Mouse (Mus musculus) neutrophil, adult 83 days (primary cell): ENCODE data around the gene Rhox2b. TPM values are rescaled to one million over a fixed set of nuclear protein-coding genes. Genes with fewer than 3 reads are reported as not detected.

Experiments
- total RNA-seq, 2 experiments: library from RNA; stranded (reverse); gene quantifications; one replicate each; pipeline ENCODE4 v1.2.4; 2023

The Rhox2b gene
- total RNA-seq: not detected

GRCm38 (mm10) chrX:37411767-37412166, at the start of gene Rhox2b:
Gene Rhox2b (plus strand): TSS chrX:37412067.

GRCm38 (mm10) chrX:37379728-37380127, 32.1 kb upstream of the Rhox2b start, which contains the start of gene Rhox3a2:
Gene Rhox3a2 (plus strand): TSS chrX:37380028.

GRCm38 (mm10) chrX:37390548-37390947, 21.3 kb upstream of the Rhox2b start, which contains the start of gene Rhox4a2:
Gene Rhox4a2 (plus strand): TSS chrX:37390848.

GRCm38 (mm10) chrX:37432194-37432593, 20.3 kb downstream of the Rhox2b start, which contains the start of gene Rhox4b:
Gene Rhox4b (plus strand): TSS chrX:37432494.

GRCm38 (mm10) chrX:37453380-37453779, 41.5 kb downstream of the Rhox2b start, which contains the start of gene Rhox2c:
Gene Rhox2c (plus strand): TSS chrX:37453680.

GRCm38 (mm10) chrX:37458285-37458684, 46.4 kb downstream of the Rhox2b start, which contains the start of gene Rhox3c:
Gene Rhox3c (plus strand): TSS chrX:37458585.

Other genes starting within 250 kb of the Rhox2b start
- not detected for gene Akap14, start 243.2 kb upstream of the Rhox2b start, total RNA-seq
- gene Ndufa1, start 220.9 kb upstream of the Rhox2b start, total RNA-seq: 100 to 1,000 TPM; 116 to 119 TPM
- 1 to 10 TPM; 5.4 to 6.5 TPM for gene Rnf113a1, start 220.8 kb upstream of the Rhox2b start, total RNA-seq
- gene Gm9, start 201.0 kb upstream of the Rhox2b start, total RNA-seq: not detected
- gene Rhox1, start 189.8 kb upstream of the Rhox2b start, total RNA-seq: not detected
- not detected for gene Rhox2a, start 167.1 kb upstream of the Rhox2b start, total RNA-seq
- not detected for gene Rhox3a, start 162.1 kb upstream of the Rhox2b start, total RNA-seq
- gene Rhox4a, start 146.7 kb upstream of the Rhox2b start, total RNA-seq: not detected
- gene Rhox3a2, start 32.0 kb upstream of the Rhox2b start, total RNA-seq: not detected
- not detected for gene Rhox4a2, start 21.2 kb upstream of the Rhox2b start, total RNA-seq
- gene Rhox4b, start 20.4 kb downstream of the Rhox2b start, total RNA-seq: not detected
- gene Rhox2c, start 41.6 kb downstream of the Rhox2b start, total RNA-seq: not detected
- gene Rhox3c, start 46.5 kb downstream of the Rhox2b start, total RNA-seq: not detected
- gene Rhox4c, start 68.3 kb downstream of the Rhox2b start, total RNA-seq: not detected
- gene Rhox2d, start 81.4 kb downstream of the Rhox2b start, total RNA-seq: not detected
- gene Rhox4d, start 102.3 kb downstream of the Rhox2b start, total RNA-seq: not detected
- not detected for gene Rhox2e, start 118.4 kb downstream of the Rhox2b start, total RNA-seq
- gene Rhox3e, start 130.0 kb downstream of the Rhox2b start, total RNA-seq: not detected
- not detected for gene Rhox4e, start 145.3 kb downstream of the Rhox2b start, total RNA-seq
- not detected for gene Rhox2f, start 159.3 kb downstream of the Rhox2b start, total RNA-seq
- gene Rhox3f, start 168.9 kb downstream of the Rhox2b start, total RNA-seq: not detected
- gene Rhox4f, start 195.6 kb downstream of the Rhox2b start, total RNA-seq: not detected
- not detected for gene Rhox3g, start 216.5 kb downstream of the Rhox2b start, total RNA-seq
- not detected for gene Rhox2g, start 231.4 kb downstream of the Rhox2b start, total RNA-seq
- not detected for gene Rhox4g, start 239.3 kb downstream of the Rhox2b start, total RNA-seq